Mouse (Mus musculus): ENCODE measurements at regions not wholly inside any gene's neighbourhood (a gene's known extent, or its start where the extent isn't known, plus 50 kb on each side); places are given as distances from the start of the nearest gene placed in this dataset.

GRCm38 (mm10) chr12:46138646-46139045 lies 680.1 kb downstream of the Nova1 start:
- peak; percentile 19 for DNase-seq (ENCODE audit: low spot score)

GRCm38 (mm10) chr12:46125867-46126266 lies 692.9 kb downstream of the Nova1 start:
- no peak for DNase-seq (ENCODE audit: low spot score)

GRCm38 (mm10) chr12:46111352-46111751 lies 707.4 kb downstream of the Nova1 start:
- no peak for DNase-seq (ENCODE audit: low spot score)

- DNase-seq (ENCODE audit: low spot score), result no peak
These were observed 735.4 kb downstream of the Nova1 start for GRCm38 (mm10) chr12:46083356-46083755.

GRCm38 (mm10) chr12:46075789-46076217 lies 742.9 kb downstream of the Nova1 start:
- no peak for DNase-seq (ENCODE audit: low spot score)

GRCm38 (mm10) chr12:46075355-46075754 lies 743.4 kb downstream of the Nova1 start:
- DNase-seq (ENCODE audit: low spot score), result no peak

GRCm38 (mm10) chr12:46066896-46067295 lies 751.8 kb downstream of the Nova1 start:
- no peak for DNase-seq (ENCODE audit: low spot score)

- DNase-seq (ENCODE audit: low spot score), result no peak
These were observed 778.1 kb downstream of the Nova1 start for GRCm38 (mm10) chr12:46040626-46041025.

GRCm38 (mm10) chr12:46040216-46040615 lies 778.5 kb downstream of the Nova1 start:
- DNase-seq (ENCODE audit: low spot score), result no peak

- no peak for DNase-seq (ENCODE audit: low spot score)
These were observed 782.1 kb downstream of the Nova1 start for GRCm38 (mm10) chr12:46036540-46037094.

- DNase-seq (ENCODE audit: low spot score), result no peak
These were observed 793.5 kb downstream of the Nova1 start for GRCm38 (mm10) chr12:46025266-46025665.

GRCm38 (mm10) chr12:46021546-46021910 lies 797.2 kb downstream of the Nova1 start:
- no peak for DNase-seq (ENCODE audit: low spot score)

- DNase-seq (ENCODE audit: low spot score), result no peak
These were observed 797.7 kb downstream of the Nova1 start for GRCm38 (mm10) chr12:46020835-46021545.

GRCm38 (mm10) chr12:45977691-45978414 lies 840.9 kb downstream of the Nova1 start:
- DNase-seq (ENCODE audit: low spot score), result no peak

GRCm38 (mm10) chr12:45975780-45976179 lies 842.9 kb downstream of the Nova1 start:
- no peak for DNase-seq (ENCODE audit: low spot score)

GRCm38 (mm10) chr12:45970472-45970871 lies 848.3 kb downstream of the Nova1 start:
- no peak for DNase-seq (ENCODE audit: low spot score)

GRCm38 (mm10) chr12:45969881-45970280 lies 848.8 kb downstream of the Nova1 start:
- no peak for DNase-seq (ENCODE audit: low spot score)

- no peak for DNase-seq (ENCODE audit: low spot score)
These were observed 871.8 kb downstream of the Nova1 start for GRCm38 (mm10) chr12:45946918-45947317.

GRCm38 (mm10) chr12:45944464-45944863 lies 870.0 kb upstream of the Stxbp6 start:
- DNase-seq (ENCODE audit: low spot score), result no peak

GRCm38 (mm10) chr12:45942402-45942801 lies 867.9 kb upstream of the Stxbp6 start:
- no peak for DNase-seq (ENCODE audit: low spot score)

- no peak for DNase-seq (ENCODE audit: low spot score)
These were observed 858.9 kb upstream of the Stxbp6 start for GRCm38 (mm10) chr12:45933388-45933787.

GRCm38 (mm10) chr12:45932251-45932650 lies 857.7 kb upstream of the Stxbp6 start:
- DNase-seq (ENCODE audit: low spot score), result no peak

- peak; percentile 6 for DNase-seq (ENCODE audit: low spot score)
These were observed 855.2 kb upstream of the Stxbp6 start for GRCm38 (mm10) chr12:45929760-45930150.

Data from ovary, postnatal 14 days (tissue).